In the genomic region with DNA sequence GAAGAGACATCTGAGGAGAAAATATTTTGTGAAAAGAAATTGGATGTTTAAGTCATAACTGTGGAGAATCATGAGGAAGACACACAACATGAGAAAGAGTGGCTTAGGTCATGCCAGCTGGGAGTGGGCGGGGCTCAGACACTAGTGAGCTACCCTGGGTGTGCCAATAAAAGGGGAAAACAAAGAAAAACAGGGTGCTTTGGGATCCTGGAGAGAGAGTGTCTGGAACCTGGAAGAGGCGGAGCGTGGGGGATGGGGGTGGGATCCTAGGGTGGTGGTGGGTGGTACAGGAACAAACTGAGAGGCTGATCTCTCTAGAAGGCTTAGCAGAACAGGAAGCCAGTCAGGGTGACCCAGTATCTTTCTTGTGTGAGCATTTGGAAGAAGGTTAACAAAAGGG, we compare ENCODE assay signal across 23 mouse cellular contexts. TPM values are rescaled to one million over a fixed set of nuclear protein-coding genes. Genes with fewer than 3 reads are reported as not detected.
A peak's percentile ranks its signal among the peaks of the same experiment; 100 is the strongest.
DNase-seq lines count a peak whose midpoint lies in the region; ATAC-seq and TF ChIP-seq lines count a peak whose summit lies in the region.
"Had no signal": no experiment of that assay in that cellular context is flagged by ENCODE, and none has a peak within 500 bp of the region (broad histone marks: within the 10 kb centered on the region; RNA-seq: fewer than 3 reads in every experiment).

No protein-coding gene starts in this region.

- H3K4me2 ChIP-seq in lung, postnatal 0 days (replicated peaks; ENCODE audit: low read depth, low read length) = no peak overlapping the region
- H3K4me2 ChIP-seq: hindbrain, embryonic 12.5 days; kidney, embryonic 15.5 days; lung, embryonic 14.5 days had no signal

- H3K4me1 ChIP-seq in lung, postnatal 0 days (ENCODE audit: insufficient read depth, low read depth, low read length) = no peaks in the 10 kb centered on the region
- H3K4me1 ChIP-seq in lung, adult 2 months (ENCODE audit: control insufficient read depth, insufficient read depth, low read length) = peaks cover 4% of the 10 kb centered on the region
- H3K4me1 ChIP-seq: hindbrain, embryonic 12.5 days had no signal

- no peaks in the 10 kb centered on the region for H3K9me3 ChIP-seq in lung, postnatal 0 days (ENCODE audit: low read length)
- H3K9me3 ChIP-seq: hindbrain, embryonic 12.5 days; kidney, embryonic 15.5 days had no signal

- no peak for TF ChIP-seq CTCF in lung, postnatal 0 days (IDR thresholded peaks at IDR 0.05)
- TF ChIP-seq CTCF in lung, adult 2 months (IDR thresholded peaks at IDR 0.05; ENCODE audit: insufficient read depth, low read length) = no peak

- H3K27me3 ChIP-seq in lung, postnatal 0 days (replicated peaks; ENCODE audit: insufficient read depth, low read length) = no peaks in the 10 kb centered on the region
- H3K27me3 ChIP-seq: CH12.LX; hindbrain, embryonic 12.5 days; kidney, embryonic 15.5 days had no signal

- peak; percentile 7 for DNase-seq in lung, postnatal 0 days (ENCODE audit: low spot score)
- no peak for DNase-seq in lung, adult 2 months
- DNase-seq in thymus, postnatal 0 days (ENCODE audit: low spot score) = peak; percentile 60
- DNase-seq in urinary bladder, postnatal 4 days (ENCODE audit: low spot score in 2 of 2) = no peak
- DNase-seq in cerebellum, adult 8-10 months = no peak
- DNase-seq in cerebellum, postnatal 36 days = no peak
- DNase-seq: adrenal gland, postnatal 14 days; cerebellum, adult 9-10 months; heart, adult 2 months; layer of hippocampus, postnatal 36 days; liver; lung, embryonic 14.5 days; midbrain, embryonic 14.5 days; retina, postnatal 1 day; right cerebral cortex, postnatal 4 days had no signal

- no peaks in the 10 kb centered on the region for H3K36me3 ChIP-seq in lung, postnatal 0 days (ENCODE audit: insufficient read depth, low read length)
- H3K36me3 ChIP-seq: hindbrain, embryonic 12.5 days; kidney, embryonic 15.5 days had no signal

- ATAC-seq in lung, postnatal 0 days = no peak
- ATAC-seq in granulocyte monocyte progenitor cell, adult 5-6 weeks (replicated peaks; ENCODE audit: poor library complexity, severe bottlenecking) = peak; percentile 31
- ATAC-seq: activated CD4-positive, CD25-positive, alpha-beta regulatory T cell, adult 4 months had no signal

- no peak for TF ChIP-seq POLR2A in lung, adult 2 months (IDR thresholded peaks at IDR 0.05; ENCODE audit: borderline replicate concordance, extremely low read depth, low read depth, low read length)

- WGBS in lung, postnatal 0 days = 79% methylated on average over 3 of the region's 3 CpGs
- 88% methylated on average over 3 of the region's 3 CpGs for WGBS in lung, adult 2 months

- no peak overlapping the region for H3K27ac ChIP-seq in lung, postnatal 0 days (ENCODE audit: low read length)
- H3K27ac ChIP-seq: heart, adult 2 months; hindbrain, embryonic 12.5 days; kidney, embryonic 15.5 days had no signal

- no peak for TF ChIP-seq EP300 in lung, postnatal 0 days (IDR thresholded peaks at IDR 0.05)

- no peak overlapping the region for H3K9ac ChIP-seq in lung, postnatal 0 days (replicated peaks; ENCODE audit: low read depth)
- H3K9ac ChIP-seq: hindbrain, embryonic 12.5 days; kidney, embryonic 15.5 days; lung, embryonic 14.5 days had no signal

- no peak overlapping the region for H3K4me3 ChIP-seq in lung, postnatal 0 days (ENCODE audit: low read depth, low read length)
- H3K4me3 ChIP-seq in lung, adult 2 months (replicated peaks; ENCODE audit: extremely low read depth, low read depth, low read length) = no peak overlapping the region
- H3K4me3 ChIP-seq: heart, adult 2 months; hindbrain, embryonic 12.5 days; kidney, embryonic 15.5 days; myocyte had no signal

RNA-seq across cellular contexts. Expression of a gene that starts 23.0 kb away (rescaled TPM):
- 0.23 and 0.51 TPM in 2 replicates for polyA plus RNA-seq in lung, postnatal 0 days (2015; fragmentation: Nextera tagmentation; extraction: Ambion mirVana)
- polyA plus RNA-seq in lung, adult 2 months (2012; rRNA removed) = 0.62 and 1.2 TPM in 2 replicates
- not detected in 2 replicates for total RNA-seq in granulocyte monocyte progenitor cell, adult 5-6 weeks (2014; fragmentation: Nextera tagmentation)
- not detected in 2 replicates for total RNA-seq in granulocyte monocyte progenitor cell, adult 5-6 weeks (2017)
- not detected in 2 replicates for polyA plus RNA-seq in thymus, postnatal 0 days (2015; fragmentation: Nextera tagmentation; extraction: Ambion mirVana)
- total RNA-seq: CH12.LX; neutrophil, adult 5-6 weeks had no signal
- polyA plus RNA-seq: activated CD4-positive, CD25-positive, alpha-beta regulatory T cell, adult 4 months; intestine, embryonic 14.5 days; lung, embryonic 14.5 days; myocyte had no signal

Comparison
In these comparisons a context has a peak if more than half of its experiments do, and no peak if none do; other contexts are left out.
1. DNase-seq: peak in lung, postnatal 0 days (single experiment) and thymus, postnatal 0 days (single experiment); none in lung, adult 2 months (single experiment), urinary bladder, postnatal 4 days (0 of 2), cerebellum, adult 8-10 months (single experiment) and cerebellum, postnatal 36 days (0 of 2).